Mouse (Mus musculus): Measurements from ENCODE around the gene Ifitm2. TPM values are rescaled to one million over a fixed set of nuclear protein-coding genes. Genes with fewer than 3 reads are reported as not detected.

The Ifitm2 gene
- polyA plus RNA-seq, 1 experiment: 493 TPM

DNA sequence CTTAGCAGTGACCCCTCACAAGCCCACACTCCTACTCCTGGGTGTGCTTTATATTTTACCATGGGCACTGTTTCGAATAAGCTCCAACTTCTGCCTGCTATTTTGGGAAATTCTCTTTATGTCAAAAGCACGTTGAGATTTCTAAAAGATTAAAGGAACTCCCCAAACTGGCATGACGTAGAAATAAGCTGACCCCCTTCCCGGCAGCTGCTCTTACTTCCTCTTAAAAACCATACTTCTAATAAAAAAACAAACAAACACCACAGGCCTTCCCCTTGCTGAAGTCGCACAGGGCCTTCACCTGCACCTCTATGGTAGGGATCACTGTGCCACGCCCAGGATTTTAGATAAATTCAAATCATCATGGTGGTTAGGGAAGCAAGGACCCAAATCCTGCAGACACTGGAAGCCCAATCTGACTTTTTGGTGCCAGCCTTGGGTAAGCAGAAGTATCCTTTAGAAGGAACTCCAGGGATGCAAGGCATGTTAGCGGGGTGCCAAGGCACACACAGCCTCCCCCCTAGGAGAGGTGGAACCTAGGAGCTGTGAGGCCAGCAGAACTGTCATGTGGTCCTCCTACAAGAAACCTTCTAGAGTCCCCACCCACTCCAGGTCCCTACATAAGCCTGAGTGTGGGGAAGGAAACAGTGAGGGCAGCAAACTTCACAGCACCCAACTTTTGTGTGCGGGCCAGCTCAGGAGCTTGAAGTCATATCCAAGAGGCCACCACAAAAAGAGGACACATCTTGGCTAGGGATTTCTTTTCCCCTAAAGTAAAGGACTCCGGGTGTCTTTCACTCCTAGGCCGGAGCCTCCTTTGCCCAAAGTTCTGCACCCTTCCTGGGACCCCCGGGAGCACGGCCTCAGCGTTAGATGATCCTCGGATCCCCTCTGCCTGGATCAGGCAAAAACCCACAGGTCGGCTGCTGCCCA lies 1.7 kb downstream of the Ifitm2 start:
- no peak for TF ChIP-seq POLR2AphosphoS2 (IDR thresholded peaks at IDR 0.05; ENCODE audit: insufficient read length, low read depth)
- TF ChIP-seq E2F4 (IDR thresholded peaks at IDR 0.05; ENCODE audit: insufficient read depth): no peak
- no peak for TF ChIP-seq POLR2A (IDR thresholded peaks at IDR 0.05; ENCODE audit: insufficient read length, low read depth)
- no peak for TF ChIP-seq SRF (IDR thresholded peaks at IDR 0.05; ENCODE audit: control insufficient read depth, insufficient read length, low read depth)
- TF ChIP-seq MAX (IDR thresholded peaks at IDR 0.05; ENCODE audit: low read depth): no peak
- no peak for TF ChIP-seq TCF12 (IDR thresholded peaks at IDR 0.05; ENCODE audit: insufficient read depth, poor library complexity, severe bottlenecking)
- TF ChIP-seq MYOD1 (IDR thresholded peaks at IDR 0.05; ENCODE audit: control insufficient read depth in 1 of 3, insufficient read length in 2 of 3, low read depth in 2 of 3): no peak
- TF ChIP-seq MYOG (IDR thresholded peaks at IDR 0.05; ENCODE audit: control insufficient read depth in 1 of 3, insufficient read depth in 1 of 3, insufficient read length in 2 of 3, low read depth in 2 of 3): no peak
- TF ChIP-seq USF1 (IDR thresholded peaks at IDR 0.05; ENCODE audit: low read depth): no peak
- TF ChIP-seq REST (IDR thresholded peaks at IDR 0.05; ENCODE audit: insufficient read depth, insufficient read length): no peak
- TF ChIP-seq CEBPB (IDR thresholded peaks at IDR 0.05; ENCODE audit: insufficient read depth, poor library complexity, severe bottlenecking): no peak
- no peak for TF ChIP-seq TCF3 (IDR thresholded peaks at IDR 0.05; ENCODE audit: insufficient read length, low read depth)
- H3K36me3 ChIP-seq (ENCODE audit: control insufficient read depth, insufficient read depth): peaks cover 5% of the 10 kb centered on the region
- peak overlapping the region; percentile 90 for H3K4me3 ChIP-seq
- peaks cover 35% of the 10 kb centered on the region for H3K79me2 ChIP-seq (ENCODE audit: control insufficient read depth, insufficient read depth)
- peak overlapping the region; percentile 16 for H3ac ChIP-seq (ENCODE audit: control insufficient read depth, insufficient read length)
- no peaks in the 10 kb centered on the region for H3K27me3 ChIP-seq (ENCODE audit: control insufficient read depth, insufficient read depth, insufficient read length)
- peak overlapping the region; percentile 76 for H3K4me2 ChIP-seq (ENCODE audit: low read depth)

- TF ChIP-seq SRF (IDR thresholded peaks at IDR 0.05; ENCODE audit: control insufficient read depth, insufficient read length, low read depth) (no peak), TCF12 (IDR thresholded peaks at IDR 0.05; ENCODE audit: insufficient read depth, poor library complexity, severe bottlenecking) (no peak), MAX (IDR thresholded peaks at IDR 0.05; ENCODE audit: low read depth) (no peak), E2F4 (IDR thresholded peaks at IDR 0.05; ENCODE audit: insufficient read depth) (no peak), TCF3 (IDR thresholded peaks at IDR 0.05; ENCODE audit: insufficient read length, low read depth) (no peak), REST (IDR thresholded peaks at IDR 0.05; ENCODE audit: insufficient read depth, insufficient read length) (no peak), MYOD1 (IDR thresholded peaks at IDR 0.05; ENCODE audit: control insufficient read depth in 1 of 3, insufficient read length in 2 of 3, low read depth in 2 of 3) (no peak), POLR2AphosphoS2 (IDR thresholded peaks at IDR 0.05; ENCODE audit: insufficient read length, low read depth) (no peak), CEBPB (IDR thresholded peaks at IDR 0.05; ENCODE audit: insufficient read depth, poor library complexity, severe bottlenecking) (no peak)
- Histone ChIP-seq H3K4me3 (no peak overlapping the region), H3K36me3 (ENCODE audit: control insufficient read depth, insufficient read depth) (peaks cover 7% of the 10 kb centered on the region), H3K4me2 (ENCODE audit: low read depth) (peak overlapping the region; percentile 76), H3ac (ENCODE audit: control insufficient read depth, insufficient read length) (no peak overlapping the region), H3K79me2 (ENCODE audit: control insufficient read depth, insufficient read depth) (peaks cover 35% of the 10 kb centered on the region), H3K27me3 (ENCODE audit: control insufficient read depth, insufficient read depth, insufficient read length) (no peaks in the 10 kb centered on the region)
These were observed 2.7 kb downstream of the Ifitm2 start for GRCm38 (mm10) chr7:140953133-140953532.

- peaks cover 35% of the 10 kb centered on the region for H3K79me2 ChIP-seq (ENCODE audit: control insufficient read depth, insufficient read depth)
- no peak overlapping the region for H3K4me3 ChIP-seq
- H3K36me3 ChIP-seq (ENCODE audit: control insufficient read depth, insufficient read depth): peaks cover 14% of the 10 kb centered on the region
- no peak for TF ChIP-seq TCF3 (IDR thresholded peaks at IDR 0.05; ENCODE audit: insufficient read length, low read depth)
- no peak for TF ChIP-seq POLR2A (IDR thresholded peaks at IDR 0.05; ENCODE audit: insufficient read length, low read depth)
- no peak for TF ChIP-seq POLR2AphosphoS2 (IDR thresholded peaks at IDR 0.05; ENCODE audit: insufficient read length, low read depth)
- no peak overlapping the region for H3K4me2 ChIP-seq (ENCODE audit: low read depth)
- H3K27me3 ChIP-seq (ENCODE audit: control insufficient read depth, insufficient read depth, insufficient read length): no peaks in the 10 kb centered on the region
- H3ac ChIP-seq (ENCODE audit: control insufficient read depth, insufficient read length): no peak overlapping the region
These were observed 3.3 kb downstream of the Ifitm2 start for GRCm38 (mm10) chr7:140952441-140952840.

GRCm38 (mm10) chr7:140951765-140952164 lies 4.0 kb downstream of the Ifitm2 start:
- Histone ChIP-seq H3K4me2 (ENCODE audit: low read depth) (no peak overlapping the region), H3K36me3 (ENCODE audit: control insufficient read depth, insufficient read depth) (peaks cover 20% of the 10 kb centered on the region), H3K79me2 (ENCODE audit: control insufficient read depth, insufficient read depth) (peaks cover 35% of the 10 kb centered on the region), H3ac (ENCODE audit: control insufficient read depth, insufficient read length) (no peak overlapping the region), H3K4me3 (no peak overlapping the region), H3K27me3 (ENCODE audit: control insufficient read depth, insufficient read depth, insufficient read length) (no peaks in the 10 kb centered on the region)
- TF ChIP-seq POLR2AphosphoS2 (IDR thresholded peaks at IDR 0.05; ENCODE audit: insufficient read length, low read depth) (peak; percentile 52), SRF (IDR thresholded peaks at IDR 0.05; ENCODE audit: control insufficient read depth, insufficient read length, low read depth) (no peak)

DNA sequence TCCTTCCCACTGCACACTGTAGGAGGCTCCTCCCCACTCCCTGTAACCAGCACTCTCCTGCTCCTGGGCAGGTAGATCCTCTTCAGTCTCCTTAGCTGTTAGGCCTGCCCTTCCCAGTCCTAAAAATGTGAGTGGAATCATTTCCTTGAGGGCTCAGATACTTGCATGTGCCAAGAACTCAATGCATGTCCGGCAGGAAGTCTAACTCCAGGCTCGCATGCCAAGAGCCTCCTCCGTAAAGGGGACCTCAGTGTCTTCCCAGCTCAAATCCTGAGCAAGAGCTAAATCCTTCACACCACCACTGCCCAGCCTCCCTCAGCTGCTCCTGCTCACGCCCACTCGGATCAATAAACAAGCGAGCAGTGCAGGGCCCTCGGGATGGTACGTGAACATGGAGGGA lies 4.7 kb downstream of the Ifitm2 start:
- Histone ChIP-seq H3K27me3 (ENCODE audit: control insufficient read depth, insufficient read depth, insufficient read length) (no peaks in the 10 kb centered on the region), H3K4me3 (no peak overlapping the region), H3K36me3 (ENCODE audit: control insufficient read depth, insufficient read depth) (peaks cover 20% of the 10 kb centered on the region), H3ac (ENCODE audit: control insufficient read depth, insufficient read length) (no peak overlapping the region), H3K4me2 (ENCODE audit: low read depth) (no peak overlapping the region), H3K79me2 (ENCODE audit: control insufficient read depth, insufficient read depth) (peaks cover 35% of the 10 kb centered on the region)
- no peak for TF ChIP-seq REST (IDR thresholded peaks at IDR 0.05; ENCODE audit: insufficient read depth, insufficient read length)
- TF ChIP-seq SRF (IDR thresholded peaks at IDR 0.05; ENCODE audit: control insufficient read depth, insufficient read length, low read depth): no peak
